Mouse (Mus musculus): ENCODE data around the gene Cd1d1. TPM values are rescaled to one million over a fixed set of nuclear protein-coding genes. Genes with fewer than 3 reads are reported as not detected.

The Cd1d1 gene
- polyA plus RNA-seq, 1 experiment from 2014 or later = 87.1 TPM

- Histone ChIP-seq H3K9me3 (no peaks in the 10 kb centered on the region), H3K9ac (no peak overlapping the region), H3K4me2 (no peak overlapping the region), H3K4me1 (replicated peaks) (no peaks in the 10 kb centered on the region), H3K4me3 (no peak overlapping the region), H3K36me3 (no peaks in the 10 kb centered on the region), H3K27ac (no peak overlapping the region), H3K27me3 (no peaks in the 10 kb centered on the region)
- no peak for ATAC-seq (ENCODE audit: low FRiP score)
- 96% methylated on average over 7 of the region's 7 CpGs for WGBS
Observed at GRCm38 (mm10) chr3:86959088-86959487, 40.2 kb downstream of the Cd1d1 start.

- no peak overlapping the region for H3K27ac ChIP-seq
- no peaks in the 10 kb centered on the region for H3K27me3 ChIP-seq
- no peaks in the 10 kb centered on the region for H3K36me3 ChIP-seq
- H3K4me2 ChIP-seq = no peak overlapping the region
- peaks cover 6% of the 10 kb centered on the region; the same call in 1 of the 2 replicates for H3K9me3 ChIP-seq
- no peaks in the 10 kb centered on the region for H3K4me1 ChIP-seq (replicated peaks)
- WGBS = 53% methylated on average over 4 of the region's 4 CpGs
- H3K4me3 ChIP-seq = no peak overlapping the region
- ATAC-seq (ENCODE audit: low FRiP score) = no peak
- no peak overlapping the region for H3K9ac ChIP-seq
Observed at GRCm38 (mm10) chr3:86955376-86955775, 43.9 kb downstream of the Cd1d1 start.

GRCm38 (mm10) chr3:86954521-86954920, 44.7 kb downstream of the Cd1d1 start:
- H3K4me1 ChIP-seq (replicated peaks) = no peaks in the 10 kb centered on the region
- no peak overlapping the region for H3K9ac ChIP-seq
- H3K4me3 ChIP-seq = no peak overlapping the region
- peaks cover 6% of the 10 kb centered on the region; the same call in 1 of the 2 replicates for H3K9me3 ChIP-seq
- no peak for ATAC-seq (ENCODE audit: low FRiP score)
- no peaks in the 10 kb centered on the region for H3K36me3 ChIP-seq
- no peaks in the 10 kb centered on the region for H3K27me3 ChIP-seq
- no peak overlapping the region for H3K4me2 ChIP-seq
- 93% methylated on average over 1 of the region's 1 CpGs for WGBS
- H3K27ac ChIP-seq = no peak overlapping the region

- no peak overlapping the region for H3K4me2 ChIP-seq
- no peaks in the 10 kb centered on the region for H3K4me1 ChIP-seq (replicated peaks)
- no peaks in the 10 kb centered on the region for H3K27me3 ChIP-seq
- no peak overlapping the region for H3K9ac ChIP-seq
- 86% methylated on average over 4 of the region's 4 CpGs for WGBS
- no peak for ATAC-seq (ENCODE audit: low FRiP score)
- peaks cover 6% of the 10 kb centered on the region; the same call in 1 of the 2 replicates for H3K9me3 ChIP-seq
- no peaks in the 10 kb centered on the region for H3K36me3 ChIP-seq
- no peak overlapping the region for H3K4me3 ChIP-seq
- H3K27ac ChIP-seq = no peak overlapping the region
Observed at GRCm38 (mm10) chr3:86953819-86954218, 45.4 kb downstream of the Cd1d1 start.

GRCm38 (mm10) chr3:86950652-86951051, 48.6 kb downstream of the Cd1d1 start:
- Histone ChIP-seq H3K27me3 (no peaks in the 10 kb centered on the region), H3K4me2 (no peak overlapping the region), H3K4me3 (no peak overlapping the region), H3K4me1 (replicated peaks) (no peaks in the 10 kb centered on the region), H3K27ac (no peak overlapping the region), H3K36me3 (no peaks in the 10 kb centered on the region), H3K9me3 (peaks cover 6% of the 10 kb centered on the region; the same call in 1 of the 2 replicates), H3K9ac (no peak overlapping the region)
- WGBS = 20% methylated on average over 2 of the region's 2 CpGs
- ATAC-seq (ENCODE audit: low FRiP score) = no peak

Other genes with a start within 250 kb of the Cd1d1 start
- 82.5 and 82.9 TPM in 2 replicates for gene Dclk2, start 78.6 kb downstream of the Cd1d1 start, polyA plus RNA-seq (2015; fragmentation: Nextera tagmentation; extraction: Ambion mirVana)
- 7.7 and 8.9 TPM in 2 replicates for gene Kirrel, start 175.3 kb upstream of the Cd1d1 start, polyA plus RNA-seq (2015; fragmentation: Nextera tagmentation; extraction: Ambion mirVana)

Measured in hindbrain, embryonic 13.5 days (tissue).